Mouse (Mus musculus) small intestine, adult 2 months (tissue): Measurements from ENCODE around the gene Mrpl42.

ENCODE experiments used
- CTCF ChIP-seq: fragments of 200-500 bp; IDR thresholded peaks from 2 replicates; pipeline ENCODE4 v1.5.1; 2012; ENCODE audit warnings: low read depth, mild to moderate bottlenecking, control low read depth, inconsistent platforms, low read length, moderate library complexity, mixed read lengths; ENCODE audit not compliant: insufficient replicate concordance, insufficient read length; ENCODE audit errors: extremely low read depth
- POLR2A ChIP-seq: fragments of 200-500 bp; IDR thresholded peaks from 2 replicates; pipeline ENCODE4 v1.6.1; 2012; ENCODE audit warnings: low read depth, mild to moderate bottlenecking, control low read depth, inconsistent platforms, low read length, moderate library complexity

DNA sequence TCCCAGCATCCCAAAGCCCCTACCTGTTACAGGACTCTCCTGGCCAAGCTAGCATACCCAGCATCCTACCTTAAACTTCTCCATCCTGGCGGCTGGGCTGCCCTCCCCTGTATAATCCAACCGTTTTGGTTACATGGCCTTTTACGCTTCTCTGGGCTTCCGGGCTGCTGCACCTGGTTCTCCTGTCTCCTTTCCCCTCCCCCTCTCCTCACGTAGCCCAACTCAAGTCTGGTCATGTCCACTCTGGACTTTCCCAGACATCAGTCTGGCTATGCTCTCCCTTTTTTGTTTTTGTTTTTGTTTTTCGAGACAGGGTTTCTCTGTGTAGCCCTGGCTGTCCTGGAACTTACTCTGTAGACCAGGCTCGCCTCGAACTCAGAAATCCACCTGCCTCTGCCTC lies 10.9 kb upstream of the Mrpl42 start:
- TF ChIP-seq POLR2A (no peak), CTCF (no peak)
